ENCODE assay signal across 8 mouse cellular contexts in genomic region chrX:48518211-48518807, GRCm38 (mm10). TPM values are rescaled to one million over a fixed set of nuclear protein-coding genes. Genes with fewer than 3 reads are reported as not detected.
A peak's percentile ranks its signal among the peaks of the same experiment; 100 is the strongest.
DNase-seq lines count a peak whose midpoint lies in the region; ATAC-seq lines count a peak whose summit lies in the region.

No protein-coding gene starts in this region.

- no peaks in the 10 kb centered on the region for H3K4me1 ChIP-seq in embryonic facial prominence, embryonic 14.5 days (ENCODE audit: control insufficient read depth, insufficient read depth, low read length)
- 0 out of 2 replicates have a peak, but pooled peaks cover 4% of the 10 kb centered on the region for H3K4me1 ChIP-seq in midbrain, embryonic 12.5 days

- no peaks in the 10 kb centered on the region for H3K9me3 ChIP-seq in embryonic facial prominence, embryonic 14.5 days (ENCODE audit: control insufficient read depth, low read length)
- H3K9me3 ChIP-seq in midbrain, embryonic 12.5 days = no peaks in the 10 kb centered on the region

- H3K27ac ChIP-seq in embryonic facial prominence, embryonic 14.5 days (replicated peaks; ENCODE audit: low read depth, low read length) = no peak overlapping the region; the same call in 1 of the 2 replicates
- peak overlapping the region; percentile 91 for H3K27ac ChIP-seq in midbrain, embryonic 12.5 days (replicated peaks)

- H3K27me3 ChIP-seq in embryonic facial prominence, embryonic 14.5 days (replicated peaks; ENCODE audit: control insufficient read depth, insufficient read depth, low read length) = no peaks in the 10 kb centered on the region
- H3K27me3 ChIP-seq in midbrain, embryonic 12.5 days = no peaks in the 10 kb centered on the region

- peak overlapping the region; percentile 46 for H3K4me3 ChIP-seq in embryonic facial prominence, embryonic 14.5 days (ENCODE audit: low read depth, low read length)
- peak overlapping the region; percentile 52 for H3K4me3 ChIP-seq in midbrain, embryonic 12.5 days

- DNase-seq in adrenal gland, postnatal 14 days = peak; percentile 60
- no peak for DNase-seq in adrenal gland, adult 8-10 months
- DNase-seq in ES-CJ7 (ENCODE audit: low read depth, low spot score) = peak; percentile 37
- peak; percentile 47 for DNase-seq in embryonic facial prominence, embryonic 14.5 days (ENCODE audit: low spot score)
- DNase-seq in layer of hippocampus, adult 9-11 months = peak; percentile 65
- peak; percentile 48 to 63 for DNase-seq in thymus, postnatal 10 days (ENCODE audit: low spot score in 2 of 2)

- peak overlapping the region; percentile 61; the same call in 1 of the 2 replicates for H3K9ac ChIP-seq in embryonic facial prominence, embryonic 14.5 days (ENCODE audit: low read depth, low read length)
- peak overlapping the region; percentile 70 for H3K9ac ChIP-seq in midbrain, embryonic 12.5 days (replicated peaks)

- WGBS in embryonic facial prominence, embryonic 14.5 days = 24% methylated on average over 13 of the region's 15 CpGs
- 31% methylated on average over 15 of the region's 15 CpGs for WGBS in midbrain, embryonic 12.5 days

- H3K36me3 ChIP-seq in embryonic facial prominence, embryonic 14.5 days (ENCODE audit: control insufficient read depth, insufficient read depth, low read length) = no peaks in the 10 kb centered on the region
- H3K36me3 ChIP-seq in midbrain, embryonic 12.5 days = no peaks in the 10 kb centered on the region

- peak overlapping the region; percentile 69 for H3K4me2 ChIP-seq in embryonic facial prominence, embryonic 14.5 days (ENCODE audit: low read depth, low read length)
- peak overlapping the region; percentile 63 for H3K4me2 ChIP-seq in midbrain, embryonic 12.5 days (replicated peaks)

- peak; percentile 86 for ATAC-seq in embryonic facial prominence, embryonic 14.5 days (ENCODE audit: low read depth)
- ATAC-seq in midbrain, embryonic 12.5 days (ENCODE audit: low FRiP score, low read depth) = peak; percentile 91
- ATAC-seq in megakaryocyte-erythroid progenitor cell, adult 5-6 weeks (replicated peaks; ENCODE audit: low FRiP score, low TSS enrichment, poor library complexity, severe bottlenecking) = no peak

RNA-seq across cellular contexts. Expression of gene Rab33a, which starts 0.8 kb away (rescaled TPM):
- total RNA-seq in adrenal gland, postnatal 14 days (2021) = 17.4 and 26.3 TPM in 2 replicates
- 10 to 100 TPM in 2 of 4 experiments, 1 to 10 TPM in 2; 7.6 to 49.6 (median 21.5) TPM for total RNA-seq in adrenal gland, adult 8-10 months (2022)
- polyA plus RNA-seq in embryonic facial prominence, embryonic 14.5 days (2014; fragmentation: Nextera tagmentation; extraction: Ambion mirVana) = 4.7 and 5.5 TPM in 2 replicates
- polyA plus RNA-seq in midbrain, embryonic 12.5 days (2016; fragmentation: Nextera tagmentation; extraction: Ambion mirVana) = 39.2 and 45.0 TPM in 2 replicates
- 0.50 and 1.4 TPM in 2 replicates for total RNA-seq in megakaryocyte-erythroid progenitor cell, adult 5-6 weeks (2014; fragmentation: Nextera tagmentation)
- total RNA-seq in megakaryocyte-erythroid progenitor cell, adult 5-6 weeks (2017) = not detected in 2 replicates

RNA-seq across cellular contexts. Expression of gene Aifm1, which starts 4.9 kb away (rescaled TPM):
- total RNA-seq in adrenal gland, postnatal 14 days (2021) = 192 and 208 TPM in 2 replicates
- total RNA-seq in adrenal gland, adult 8-10 months (2022) = 100 to 1,000 TPM; 126 to 260 (median 176) TPM
- polyA plus RNA-seq in embryonic facial prominence, embryonic 14.5 days (2014; fragmentation: Nextera tagmentation; extraction: Ambion mirVana) = 57.4 and 63.5 TPM in 2 replicates
- polyA plus RNA-seq in midbrain, embryonic 12.5 days (2016; fragmentation: Nextera tagmentation; extraction: Ambion mirVana) = 61.8 and 63.2 TPM in 2 replicates
- total RNA-seq in megakaryocyte-erythroid progenitor cell, adult 5-6 weeks (2014; fragmentation: Nextera tagmentation) = 68.2 and 74.1 TPM in 2 replicates
- total RNA-seq in megakaryocyte-erythroid progenitor cell, adult 5-6 weeks (2017) = 110 and 155 TPM in 2 replicates

RNA-seq across cellular contexts. Expression of gene Elf4, which starts 55.4 kb away (rescaled TPM):
- 13.9 and 18.0 TPM in 2 replicates for total RNA-seq in adrenal gland, postnatal 14 days (2021)
- total RNA-seq in adrenal gland, adult 8-10 months (2022) = 10 to 100 TPM; 11.1 to 18.4 (median 13.9) TPM
- polyA plus RNA-seq in embryonic facial prominence, embryonic 14.5 days (2014; fragmentation: Nextera tagmentation; extraction: Ambion mirVana) = 11.5 and 12.7 TPM in 2 replicates
- 1.6 and 1.8 TPM in 2 replicates for polyA plus RNA-seq in midbrain, embryonic 12.5 days (2016; fragmentation: Nextera tagmentation; extraction: Ambion mirVana)
- total RNA-seq in megakaryocyte-erythroid progenitor cell, adult 5-6 weeks (2014; fragmentation: Nextera tagmentation) = 24.2 and 26.0 TPM in 2 replicates
- total RNA-seq in megakaryocyte-erythroid progenitor cell, adult 5-6 weeks (2017) = 7.9 and 11.8 TPM in 2 replicates
